Mouse (Mus musculus): ENCODE results near the gene Grb7. TPM values are rescaled to one million over a fixed set of nuclear protein-coding genes. Genes with fewer than 3 reads are reported as not detected.
A peak's percentile ranks its signal among the peaks of the same experiment; 100 is the strongest.

Gene Grb7
- polyA plus RNA-seq, 1 experiment from 2014 or later: 0.38 TPM

GRCm38 (mm10) chr11:98448191-98448790 is 2.1 kb downstream of the Grb7 start:
- Histone ChIP-seq H3K4me3 (ENCODE audit: low read depth, low read length) (no peak overlapping the region), H3K36me3 (ENCODE audit: control insufficient read depth, insufficient read depth, low read length) (no peaks in the 10 kb centered on the region), H3K27me3 (replicated peaks; ENCODE audit: control insufficient read depth, insufficient read depth, low read length) (peaks cover 27% of the 10 kb centered on the region), H3K4me1 (ENCODE audit: control insufficient read depth, insufficient read depth, low read length) (no peaks in the 10 kb centered on the region), H3K9ac (ENCODE audit: low read length) (no peak overlapping the region), H3K4me2 (ENCODE audit: low read length) (no peak overlapping the region), H3K27ac (ENCODE audit: low read depth, low read length) (no peak overlapping the region), H3K9me3 (replicated peaks; ENCODE audit: control insufficient read depth, low read length) (no peaks in the 10 kb centered on the region)
- no peak for ATAC-seq
- WGBS: 47% methylated on average over 13 of the region's 13 CpGs
- no peak for DNase-seq (ENCODE audit: low spot score)

GRCm38 (mm10) chr11:98449419-98449818 is 3.2 kb downstream of the Grb7 start:
- Histone ChIP-seq H3K9ac (ENCODE audit: low read length) (no peak overlapping the region), H3K27ac (ENCODE audit: low read depth, low read length) (no peak overlapping the region), H3K27me3 (replicated peaks; ENCODE audit: control insufficient read depth, insufficient read depth, low read length) (peaks cover 27% of the 10 kb centered on the region), H3K4me2 (ENCODE audit: low read length) (no peak overlapping the region), H3K36me3 (ENCODE audit: control insufficient read depth, insufficient read depth, low read length) (no peaks in the 10 kb centered on the region), H3K9me3 (replicated peaks; ENCODE audit: control insufficient read depth, low read length) (no peaks in the 10 kb centered on the region), H3K4me1 (ENCODE audit: control insufficient read depth, insufficient read depth, low read length) (no peaks in the 10 kb centered on the region), H3K4me3 (ENCODE audit: low read depth, low read length) (no peak overlapping the region)
- no peak for DNase-seq (ENCODE audit: low spot score)
- 75% methylated on average over 3 of the region's 3 CpGs for WGBS
- ATAC-seq: no peak

- DNase-seq (ENCODE audit: low spot score): no peak
- Histone ChIP-seq H3K4me1 (ENCODE audit: control insufficient read depth, insufficient read depth, low read length) (no peaks in the 10 kb centered on the region), H3K27me3 (replicated peaks; ENCODE audit: control insufficient read depth, insufficient read depth, low read length) (peaks cover 27% of the 10 kb centered on the region), H3K4me2 (ENCODE audit: low read length) (no peak overlapping the region), H3K4me3 (ENCODE audit: low read depth, low read length) (no peak overlapping the region), H3K27ac (ENCODE audit: low read depth, low read length) (no peak overlapping the region), H3K9me3 (replicated peaks; ENCODE audit: control insufficient read depth, low read length) (no peaks in the 10 kb centered on the region), H3K9ac (ENCODE audit: low read length) (no peak overlapping the region), H3K36me3 (ENCODE audit: control insufficient read depth, insufficient read depth, low read length) (no peaks in the 10 kb centered on the region)
- WGBS: 81% methylated on average over 20 of the region's 20 CpGs
- ATAC-seq: no peak
These were observed 4.0 kb downstream of the Grb7 start for GRCm38 (mm10) chr11:98449921-98450771.

- 81% methylated on average over 4 of the region's 4 CpGs for WGBS
These were observed 9.3 kb downstream of the Grb7 start for GRCm38 (mm10) chr11:98455484-98455883.

GRCm38 (mm10) chr11:98456545-98456944 is 10.4 kb downstream of the Grb7 start:
- H3K9me3 ChIP-seq (replicated peaks; ENCODE audit: control insufficient read depth, low read length): no peaks in the 10 kb centered on the region
- peaks cover 23% of the 10 kb centered on the region for H3K27me3 ChIP-seq (replicated peaks; ENCODE audit: control insufficient read depth, insufficient read depth, low read length)
- no peak overlapping the region for H3K4me3 ChIP-seq (ENCODE audit: low read depth, low read length)
- no peak overlapping the region for H3K9ac ChIP-seq (ENCODE audit: low read length)
- ATAC-seq (no peak), DNase-seq (ENCODE audit: low spot score) (no peak)
- no peaks in the 10 kb centered on the region for H3K4me1 ChIP-seq (ENCODE audit: control insufficient read depth, insufficient read depth, low read length)
- H3K36me3 ChIP-seq (ENCODE audit: control insufficient read depth, insufficient read depth, low read length): no peaks in the 10 kb centered on the region
- 84% methylated on average over 5 of the region's 5 CpGs for WGBS
- H3K27ac ChIP-seq (ENCODE audit: low read depth, low read length): no peak overlapping the region
- H3K4me2 ChIP-seq (ENCODE audit: low read length): no peak overlapping the region

More at GRCm38 (mm10) chr11:98455484-98455883, 9.3 kb downstream of the Grb7 start:
- Histone ChIP-seq H3K9ac (ENCODE audit: low read length) (no peak overlapping the region), H3K4me2 (ENCODE audit: low read length) (no peak overlapping the region), H3K4me1 (ENCODE audit: control insufficient read depth, insufficient read depth, low read length) (no peaks in the 10 kb centered on the region), H3K9me3 (replicated peaks; ENCODE audit: control insufficient read depth, low read length) (no peaks in the 10 kb centered on the region), H3K36me3 (ENCODE audit: control insufficient read depth, insufficient read depth, low read length) (no peaks in the 10 kb centered on the region), H3K4me3 (ENCODE audit: low read depth, low read length) (no peak overlapping the region), H3K27me3 (replicated peaks; ENCODE audit: control insufficient read depth, insufficient read depth, low read length) (peaks cover 23% of the 10 kb centered on the region), H3K27ac (ENCODE audit: low read depth, low read length) (no peak overlapping the region)
- no peak for DNase-seq (ENCODE audit: low spot score)
- ATAC-seq: no peak

- peak overlapping the region; percentile 9; the same call in 1 of the 2 replicates for H3K27ac ChIP-seq (ENCODE audit: low read depth, low read length)
- peak overlapping the region; percentile 49 for H3K4me3 ChIP-seq (ENCODE audit: low read depth, low read length)
- no peaks in the 10 kb centered on the region for H3K4me1 ChIP-seq (ENCODE audit: control insufficient read depth, insufficient read depth, low read length)
- H3K4me2 ChIP-seq (ENCODE audit: low read length): peak overlapping the region; percentile 78
- peaks cover 23% of the 10 kb centered on the region for H3K27me3 ChIP-seq (replicated peaks; ENCODE audit: control insufficient read depth, insufficient read depth, low read length)
- H3K9me3 ChIP-seq (replicated peaks; ENCODE audit: control insufficient read depth, low read length): no peaks in the 10 kb centered on the region
- ATAC-seq (peak; percentile 21; the same call in 1 of the 2 replicates), DNase-seq (ENCODE audit: low spot score) (no peak)
- peak overlapping the region; percentile 56 for H3K9ac ChIP-seq (ENCODE audit: low read length)
- 30% methylated on average over 9 of the region's 9 CpGs for WGBS
- no peaks in the 10 kb centered on the region for H3K36me3 ChIP-seq (ENCODE audit: control insufficient read depth, insufficient read depth, low read length)
These were observed 10.8 kb downstream of the Grb7 start for GRCm38 (mm10) chr11:98456945-98457344.

- peak; percentile 83 for ATAC-seq
- Histone ChIP-seq H3K4me1 (ENCODE audit: control insufficient read depth, insufficient read depth, low read length) (no peaks in the 10 kb centered on the region), H3K4me2 (ENCODE audit: low read length) (peak overlapping the region; percentile 78), H3K27ac (ENCODE audit: low read depth, low read length) (peak overlapping the region; percentile 9; the same call in 1 of the 2 replicates), H3K9ac (ENCODE audit: low read length) (peak overlapping the region; percentile 65), H3K4me3 (ENCODE audit: low read depth, low read length) (peak overlapping the region; percentile 49), H3K27me3 (replicated peaks; ENCODE audit: control insufficient read depth, insufficient read depth, low read length) (peaks cover 23% of the 10 kb centered on the region), H3K9me3 (replicated peaks; ENCODE audit: control insufficient read depth, low read length) (no peaks in the 10 kb centered on the region), H3K36me3 (ENCODE audit: control insufficient read depth, insufficient read depth, low read length) (no peaks in the 10 kb centered on the region)
- DNase-seq (ENCODE audit: low spot score): peak; percentile 88
- under 1% methylated on average over 33 of the region's 64 CpGs for WGBS
These were observed 11.3 kb downstream of the Grb7 start for GRCm38 (mm10) chr11:98457367-98458120.

- ATAC-seq: peak; percentile 57
- WGBS: 5% methylated on average over 22 of the region's 30 CpGs
- H3K27ac ChIP-seq (ENCODE audit: low read depth, low read length): no peak overlapping the region
- peaks cover 23% of the 10 kb centered on the region for H3K27me3 ChIP-seq (replicated peaks; ENCODE audit: control insufficient read depth, insufficient read depth, low read length)
- DNase-seq (ENCODE audit: low spot score): peak; percentile 20
- H3K9me3 ChIP-seq (replicated peaks; ENCODE audit: control insufficient read depth, low read length): no peaks in the 10 kb centered on the region
- H3K4me2 ChIP-seq (ENCODE audit: low read length): peak overlapping the region; percentile 78
- H3K4me3 ChIP-seq (ENCODE audit: low read depth, low read length): peak overlapping the region; percentile 49
- H3K9ac ChIP-seq (ENCODE audit: low read length): peak overlapping the region; percentile 65
- no peaks in the 10 kb centered on the region for H3K36me3 ChIP-seq (ENCODE audit: control insufficient read depth, insufficient read depth, low read length)
- no peaks in the 10 kb centered on the region for H3K4me1 ChIP-seq (ENCODE audit: control insufficient read depth, insufficient read depth, low read length)
These were observed 12.2 kb downstream of the Grb7 start for GRCm38 (mm10) chr11:98458121-98458990.

Measured in forebrain, embryonic 14.5 days (tissue).